Mouse (Mus musculus) kidney, embryonic 14.5 days (tissue): ENCODE measurements around the gene Fdps. TPM values are rescaled to one million over a fixed set of nuclear protein-coding genes. Genes with fewer than 3 reads are reported as not detected.

ENCODE experiments used
- ATAC-seq: fragments of 200-750 bp; cut with Nextera tagmentation; 2 replicates; pipeline ENCODE4 v1.8.0; 2017; ENCODE audit warnings: moderate number of reproducible peaks, mild to moderate bottlenecking, moderate TSS enrichment, moderate library complexity; ENCODE audit not compliant: low FRiP score, low TSS enrichment
- H3K27ac ChIP-seq: fragments of 300-500 bp; sonication (generic); 2 replicates; pipeline ENCODE4 v1.5.1; 2014; ENCODE audit warnings: low read depth, mild to moderate bottlenecking, low read length, moderate library complexity, mixed read lengths
- H3K27me3 ChIP-seq: fragments of 300-500 bp; sonication (generic); 2 replicates; pipeline ENCODE4 v1.6.1; 2014; ENCODE audit warnings: mild to moderate bottlenecking, low read length; ENCODE audit not compliant: control insufficient read depth, insufficient read depth
- H3K36me3 ChIP-seq: fragments of 300-500 bp; sonication (generic); 2 replicates; pipeline ENCODE4 v1.6.1; 2014; ENCODE audit warnings: low read length, mixed read lengths; ENCODE audit not compliant: control insufficient read depth, insufficient read depth
- H3K4me1 ChIP-seq: fragments of 300-500 bp; sonication (generic); 2 replicates; pipeline ENCODE4 v1.6.1; 2014; ENCODE audit warnings: low read length, mixed read lengths; ENCODE audit not compliant: control insufficient read depth, insufficient read depth
- H3K4me2 ChIP-seq: fragments of 300-500 bp; sonication (generic); replicated peaks from 2 replicates; pipeline ENCODE4 v1.6.1; 2014; ENCODE audit warnings: low read depth, mild to moderate bottlenecking, low read length
- H3K4me3 ChIP-seq: fragments of 300-500 bp; sonication (generic); 2 replicates; pipeline ENCODE4 v1.5.1; 2014; ENCODE audit warnings: mild to moderate bottlenecking, low read length
- H3K9ac ChIP-seq: fragments of 300-500 bp; sonication (generic); 2 replicates; pipeline ENCODE4 v1.6.1; 2014; ENCODE audit warnings: low read depth, mild to moderate bottlenecking, low read length, moderate library complexity
- H3K9me3 ChIP-seq: fragments of 300-500 bp; sonication (generic); 2 replicates; pipeline ENCODE4 v1.6.1; 2016; ENCODE audit warnings: low read length; ENCODE audit not compliant: control insufficient read depth
- WGBS: fragments of 180-500 bp; shearing (Covaris S2); extraction: QIAGEN DNeasy Blood & Tissue Kit; methylation state at CpG from one replicate; pipeline ENCODE4 v1.1.7; 2014; 5-methylcytosine and 5-hydroxymethylcytosine counted together
- polyA plus RNA-seq: library from polyadenylated mRNA; unstranded; fragments of >200 nt; fragmentation: Nextera tagmentation; extraction: Ambion mirVana; gene quantifications from 2 replicates; pipeline ENCODE4 v1.2.1, GENCODE M21; 2014

Gene Fdps
- polyA plus RNA-seq: 186 and 191 TPM in 2 replicates

- peak within 1 kb of the TSS; percentile 74 for H3K9ac ChIP-seq
- H3K9me3 ChIP-seq: no peaks in the 10 kb centered on the region
- peak; percentile 99 for ATAC-seq
- peaks cover 15% of the 10 kb centered on the region for H3K4me1 ChIP-seq
- whole genome bisulfite sequencing: under 1% methylated on average over 26 of the region's 26 CpGs
- peaks cover 28% of the 10 kb centered on the region; the same call in 1 of the 2 replicates for H3K36me3 ChIP-seq
- H3K4me3 ChIP-seq: peak within 1 kb of the TSS; percentile 82
- H3K27me3 ChIP-seq: no peaks in the 10 kb centered on the region
- peak within 1 kb of the TSS; percentile 91 for H3K4me2 ChIP-seq
- peak within 1 kb of the TSS; percentile 55; the same call in 1 of the 2 replicates for H3K27ac ChIP-seq
Measured at GRCm38 (mm10) chr3:89101812-89102494, at the start of gene Fdps. Fdps (minus strand) TSS chr3:89101959.

GRCm38 (mm10) chr3:89148567-89148966 is 46.8 kb upstream of the Fdps start:
- Histone ChIP-seq H3K36me3 (no peaks in the 10 kb centered on the region), H3K27ac (no peak overlapping the region), H3K4me3 (no peak overlapping the region), H3K4me2 (no peak overlapping the region), H3K9ac (no peak overlapping the region), H3K4me1 (no peaks in the 10 kb centered on the region), H3K27me3 (peaks cover 32% of the 10 kb centered on the region), H3K9me3 (no peaks in the 10 kb centered on the region)
- 68% methylated on average over 14 of the region's 14 CpGs for WGBS
- ATAC-seq: no peak

GRCm38 (mm10) chr3:89147979-89148311 is 46.2 kb upstream of the Fdps start:
- peak; percentile 10; the same call in 1 of the 2 replicates for ATAC-seq
- no peaks in the 10 kb centered on the region for H3K9me3 ChIP-seq
- peaks cover 32% of the 10 kb centered on the region for H3K27me3 ChIP-seq
- no peaks in the 10 kb centered on the region for H3K36me3 ChIP-seq
- 5% methylated on average over 15 of the region's 15 CpGs for WGBS
- peak overlapping the region; percentile 35; the same call in 1 of the 2 replicates for H3K9ac ChIP-seq
- no peak overlapping the region for H3K27ac ChIP-seq
- peak overlapping the region; percentile 46 for H3K4me2 ChIP-seq
- H3K4me3 ChIP-seq: peak overlapping the region; percentile 25
- H3K4me1 ChIP-seq: no peaks in the 10 kb centered on the region

GRCm38 (mm10) chr3:89147101-89147978 is 45.6 kb upstream of the Fdps start:
- Histone ChIP-seq H3K27me3 (peaks cover 32% of the 10 kb centered on the region), H3K9me3 (no peaks in the 10 kb centered on the region), H3K4me1 (no peaks in the 10 kb centered on the region), H3K27ac (no peak overlapping the region), H3K4me2 (peak overlapping the region; percentile 46), H3K4me3 (peak overlapping the region; percentile 25), H3K9ac (peak overlapping the region; percentile 35; the same call in 1 of the 2 replicates), H3K36me3 (no peaks in the 10 kb centered on the region)
- WGBS: 25% methylated on average over 26 of the region's 26 CpGs
- ATAC-seq: peak; percentile 81

- H3K9ac ChIP-seq: no peak overlapping the region
- H3K4me1 ChIP-seq: no peaks in the 10 kb centered on the region
- H3K27ac ChIP-seq: no peak overlapping the region
- H3K9me3 ChIP-seq: no peaks in the 10 kb centered on the region
- no peak overlapping the region for H3K4me2 ChIP-seq
- H3K36me3 ChIP-seq: no peaks in the 10 kb centered on the region
- WGBS: 50% methylated on average over 8 of the region's 8 CpGs
- H3K27me3 ChIP-seq: peaks cover 24% of the 10 kb centered on the region
- H3K4me3 ChIP-seq: no peak overlapping the region
- no peak for ATAC-seq
Measured at GRCm38 (mm10) chr3:89145566-89145965, 43.8 kb upstream of the Fdps start.

- H3K9me3 ChIP-seq: no peaks in the 10 kb centered on the region
- H3K4me2 ChIP-seq: no peak overlapping the region
- no peak overlapping the region for H3K4me3 ChIP-seq
- H3K27me3 ChIP-seq: peaks cover 20% of the 10 kb centered on the region
- H3K27ac ChIP-seq: no peak overlapping the region
- no peaks in the 10 kb centered on the region for H3K4me1 ChIP-seq
- H3K36me3 ChIP-seq: no peaks in the 10 kb centered on the region
- WGBS: 75% methylated on average over 10 of the region's 10 CpGs
- no peak overlapping the region for H3K9ac ChIP-seq
- ATAC-seq: no peak
Measured at GRCm38 (mm10) chr3:89144821-89145220, 43.1 kb upstream of the Fdps start.

GRCm38 (mm10) chr3:89136365-89136764 is 34.6 kb upstream of the Fdps start:
- H3K9ac ChIP-seq: no peak overlapping the region
- no peaks in the 10 kb centered on the region for H3K36me3 ChIP-seq
- H3K4me2 ChIP-seq: no peak overlapping the region; the same call in 1 of the 2 replicates
- 29% methylated on average over 9 of the region's 9 CpGs for WGBS
- no peak overlapping the region for H3K4me3 ChIP-seq
- H3K4me1 ChIP-seq: no peaks in the 10 kb centered on the region
- H3K27me3 ChIP-seq: no peaks in the 10 kb centered on the region
- no peaks in the 10 kb centered on the region for H3K9me3 ChIP-seq
- ATAC-seq: peak; percentile 76
- no peak overlapping the region for H3K27ac ChIP-seq

GRCm38 (mm10) chr3:89135958-89136357 is 34.2 kb upstream of the Fdps start, which contains the start of gene Pklr:
Pklr (plus strand) TSS chr3:89136142.
- Histone ChIP-seq H3K4me2 (no peak within 1 kb of the TSS; the same call in 1 of the 2 replicates), H3K27ac (no peak within 1 kb of the TSS), H3K9ac (no peak within 1 kb of the TSS), H3K36me3 (no peaks in the 10 kb centered on the region), H3K4me3 (no peak within 1 kb of the TSS), H3K9me3 (no peaks in the 10 kb centered on the region), H3K27me3 (no peaks in the 10 kb centered on the region), H3K4me1 (no peaks in the 10 kb centered on the region)
- ATAC-seq: no peak
- WGBS: 69% methylated on average over 3 of the region's 3 CpGs

- no peak for ATAC-seq
- WGBS: 64% methylated on average over 1 of the region's 1 CpGs
- Histone ChIP-seq H3K27ac (no peak overlapping the region), H3K9me3 (no peaks in the 10 kb centered on the region), H3K27me3 (no peaks in the 10 kb centered on the region), H3K4me2 (no peak overlapping the region), H3K9ac (no peak overlapping the region), H3K4me3 (no peak overlapping the region), H3K4me1 (no peaks in the 10 kb centered on the region), H3K36me3 (no peaks in the 10 kb centered on the region)
Measured at GRCm38 (mm10) chr3:89133752-89134151, 32.0 kb upstream of the Fdps start.
